Mouse (Mus musculus) olfactory bulb, adult 2 months (tissue): ENCODE measurements around the gene Adgrb2.

Experiments used
- CTCF ChIP-seq: fragments of 200-500 bp; IDR thresholded peaks from 2 replicates; pipeline ENCODE4 v1.5.1; 2012; ENCODE audit warnings: low read depth, mild to moderate bottlenecking, low read length, moderate library complexity; ENCODE audit not compliant: insufficient read depth
- POLR2A ChIP-seq: fragments of 200-500 bp; IDR thresholded peaks from 2 replicates; pipeline ENCODE4 v1.6.1; 2012; ENCODE audit warnings: mild to moderate bottlenecking, low read depth, low read length, moderate library complexity; ENCODE audit not compliant: insufficient read depth

GRCm38 (mm10) chr4:130071758-130072157, 87.1 kb downstream of the Adgrb2 start:
- TF ChIP-seq POLR2A (no peak), CTCF (no peak)
